Mouse (Mus musculus): ENCODE measurements around the gene Ndufa3. TPM values are rescaled to one million over a fixed set of nuclear protein-coding genes. Genes with fewer than 3 reads are reported as not detected.
A peak's percentile ranks its signal among the peaks of the same experiment; 100 is the strongest.

The Ndufa3 gene
- polyA plus RNA-seq, 1 experiment from 2014 or later = 526 TPM

DNA sequence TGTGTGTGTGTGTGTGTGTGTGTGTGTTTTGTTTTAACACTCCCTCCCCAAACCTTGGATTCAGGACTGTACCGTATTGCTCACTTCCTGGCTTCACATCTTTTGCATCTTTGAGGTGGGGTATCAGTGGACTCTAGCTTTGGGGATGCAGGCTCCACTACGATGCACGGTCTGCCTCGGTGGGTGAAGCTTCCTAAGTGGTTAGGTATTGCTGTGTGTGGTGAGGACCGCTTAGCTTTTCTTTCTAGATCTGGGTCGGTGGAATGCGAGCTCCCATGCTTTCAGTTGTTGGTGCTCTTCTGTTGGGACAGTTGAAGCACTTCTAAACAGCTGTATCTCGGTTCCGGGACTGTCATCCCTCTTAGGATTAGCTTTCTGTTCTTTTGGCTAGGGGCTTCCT, 29.0 kb downstream of the Ndufa3 start:
- peak overlapping the region; percentile 96 for H3K9ac ChIP-seq (ENCODE audit: low read depth, low read length)
- WGBS = 23% methylated on average over 9 of the region's 9 CpGs
- no peak overlapping the region for H3K27ac ChIP-seq (ENCODE audit: low read depth, low read length)
- peaks cover 13% of the 10 kb centered on the region for H3K36me3 ChIP-seq (ENCODE audit: control insufficient read depth, insufficient read depth, low read length)
- H3K27me3 ChIP-seq (replicated peaks; ENCODE audit: control insufficient read depth, insufficient read depth, low read length) = no peaks in the 10 kb centered on the region
- peak overlapping the region; percentile 92 for H3K4me3 ChIP-seq (ENCODE audit: low read length)
- no peaks in the 10 kb centered on the region for H3K9me3 ChIP-seq (ENCODE audit: control insufficient read depth, low read length)
- no peak for ATAC-seq
- peak overlapping the region; percentile 89 for H3K4me2 ChIP-seq (ENCODE audit: low read length)
- peaks cover 33% of the 10 kb centered on the region for H3K4me1 ChIP-seq (ENCODE audit: control insufficient read depth, insufficient read depth, low read depth, low read length)

- 61% methylated on average over 4 of the region's 4 CpGs for WGBS
These were observed 29.5 kb downstream of the Ndufa3 start for GRCm38 (mm10) chr7:3646641-3647040.

GRCm38 (mm10) chr7:3656966-3657365, 39.8 kb downstream of the Ndufa3 start:
- Histone ChIP-seq H3K9ac (ENCODE audit: low read depth, low read length) (no peak overlapping the region), H3K27ac (ENCODE audit: low read depth, low read length) (no peak overlapping the region), H3K27me3 (replicated peaks; ENCODE audit: control insufficient read depth, insufficient read depth, low read length) (no peaks in the 10 kb centered on the region), H3K36me3 (ENCODE audit: control insufficient read depth, insufficient read depth, low read length) (peaks cover 86% of the 10 kb centered on the region), H3K4me2 (ENCODE audit: low read length) (no peak overlapping the region), H3K9me3 (ENCODE audit: control insufficient read depth, low read length) (no peaks in the 10 kb centered on the region), H3K4me1 (ENCODE audit: control insufficient read depth, insufficient read depth, low read depth, low read length) (no peaks in the 10 kb centered on the region), H3K4me3 (ENCODE audit: low read length) (no peak overlapping the region)
- no peak for ATAC-seq
- WGBS = 95% methylated on average over 4 of the region's 4 CpGs

More at GRCm38 (mm10) chr7:3646641-3647040, 29.5 kb downstream of the Ndufa3 start:
- Histone ChIP-seq H3K9me3 (ENCODE audit: control insufficient read depth, low read length) (no peaks in the 10 kb centered on the region), H3K4me3 (ENCODE audit: low read length) (peak overlapping the region; percentile 92), H3K27me3 (replicated peaks; ENCODE audit: control insufficient read depth, insufficient read depth, low read length) (no peaks in the 10 kb centered on the region), H3K4me1 (ENCODE audit: control insufficient read depth, insufficient read depth, low read depth, low read length) (peaks cover 33% of the 10 kb centered on the region), H3K9ac (ENCODE audit: low read depth, low read length) (peak overlapping the region; percentile 96), H3K36me3 (ENCODE audit: control insufficient read depth, insufficient read depth, low read length) (peaks cover 14% of the 10 kb centered on the region), H3K4me2 (ENCODE audit: low read length) (peak overlapping the region; percentile 89), H3K27ac (ENCODE audit: low read depth, low read length) (no peak overlapping the region)
- ATAC-seq = no peak

- 97% methylated on average over 13 of the region's 14 CpGs for WGBS
- Histone ChIP-seq H3K4me1 (ENCODE audit: control insufficient read depth, insufficient read depth, low read depth, low read length) (peaks cover 1% of the 10 kb centered on the region), H3K4me3 (ENCODE audit: low read length) (no peak overlapping the region), H3K27ac (ENCODE audit: low read depth, low read length) (no peak overlapping the region), H3K9ac (ENCODE audit: low read depth, low read length) (no peak overlapping the region), H3K9me3 (ENCODE audit: control insufficient read depth, low read length) (no peaks in the 10 kb centered on the region), H3K4me2 (ENCODE audit: low read length) (no peak overlapping the region), H3K36me3 (ENCODE audit: control insufficient read depth, insufficient read depth, low read length) (peaks cover 74% of the 10 kb centered on the region), H3K27me3 (replicated peaks; ENCODE audit: control insufficient read depth, insufficient read depth, low read length) (no peaks in the 10 kb centered on the region)
- ATAC-seq = no peak
These were observed 41.4 kb downstream of the Ndufa3 start for GRCm38 (mm10) chr7:3658578-3658977.

- Histone ChIP-seq H3K4me2 (ENCODE audit: low read length) (peak overlapping the region; percentile 74), H3K36me3 (ENCODE audit: control insufficient read depth, insufficient read depth, low read length) (peaks cover 19% of the 10 kb centered on the region), H3K9me3 (ENCODE audit: control insufficient read depth, low read length) (no peaks in the 10 kb centered on the region)
These were observed 47.5 kb downstream of the Ndufa3 start for GRCm38 (mm10) chr7:3664524-3665214.

DNA sequence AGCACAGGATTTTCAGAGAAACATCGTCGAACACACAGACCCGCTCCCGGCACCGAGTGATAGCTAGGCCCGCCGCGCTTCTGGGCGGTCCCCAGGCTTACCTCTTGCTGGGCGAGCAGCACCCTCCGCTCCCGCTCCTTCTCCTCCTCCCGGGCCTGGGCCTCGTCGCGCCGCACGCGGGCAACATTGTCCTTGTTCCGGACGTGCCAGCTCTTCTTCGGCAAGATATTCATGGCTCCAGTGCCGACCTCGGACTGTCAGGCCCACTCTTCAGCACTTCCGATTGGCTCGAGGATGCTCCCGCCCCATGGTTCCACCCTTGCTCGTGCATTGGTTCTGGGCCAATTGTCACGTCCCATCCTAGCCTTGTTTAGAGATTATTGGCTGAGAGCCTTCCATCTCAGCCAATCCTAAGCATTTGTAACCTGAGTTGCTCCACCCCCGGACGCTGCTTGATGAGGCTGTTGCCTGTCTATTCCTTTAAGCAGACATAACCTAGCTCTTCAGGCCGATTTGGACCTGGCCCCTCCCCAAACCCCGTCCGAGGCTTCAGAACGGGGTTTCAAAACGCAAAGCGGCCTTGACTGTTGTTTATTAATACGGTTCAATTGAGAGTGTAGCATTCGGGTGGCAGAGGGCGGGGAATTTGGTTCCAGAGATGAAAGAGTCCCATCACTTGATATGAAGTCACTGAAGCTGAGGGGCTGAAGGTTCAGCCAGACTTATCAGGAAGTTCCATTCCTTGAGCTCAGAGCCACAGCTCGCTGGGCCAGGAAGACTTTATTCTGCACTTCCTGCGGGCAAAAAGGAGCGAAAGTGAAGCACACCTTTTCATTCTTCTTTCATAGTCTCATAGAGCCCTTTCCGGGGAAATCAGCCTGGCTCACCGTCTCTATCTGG, 48.3 kb downstream of the Ndufa3 start, which contains the start of gene Leng1:
Gene Leng1, minus strand, starts transcription at position 626 of the 900 bp plus-strand sequence.
- WGBS = 5% methylated on average over 42 of the region's 45 CpGs
- H3K9ac ChIP-seq (ENCODE audit: low read depth, low read length) = peak within 1 kb of the TSS; percentile 80
- H3K4me3 ChIP-seq (ENCODE audit: low read length) = peak within 1 kb of the TSS; percentile 76
- peaks cover 16% of the 10 kb centered on the region for H3K4me1 ChIP-seq (ENCODE audit: control insufficient read depth, insufficient read depth, low read depth, low read length)
- peaks cover 13% of the 10 kb centered on the region for H3K36me3 ChIP-seq (ENCODE audit: control insufficient read depth, insufficient read depth, low read length)
- peak within 1 kb of the TSS; percentile 84 for H3K27ac ChIP-seq (ENCODE audit: low read depth, low read length)
- ATAC-seq = peak; percentile 99
- H3K27me3 ChIP-seq (replicated peaks; ENCODE audit: control insufficient read depth, insufficient read depth, low read length) = no peaks in the 10 kb centered on the region
- H3K9me3 ChIP-seq (ENCODE audit: control insufficient read depth, low read length) = no peaks in the 10 kb centered on the region
- peak within 1 kb of the TSS; percentile 74 for H3K4me2 ChIP-seq (ENCODE audit: low read length)

More at GRCm38 (mm10) chr7:3664524-3665214, 47.5 kb downstream of the Ndufa3 start:
- Histone ChIP-seq H3K4me1 (ENCODE audit: control insufficient read depth, insufficient read depth, low read depth, low read length) (peaks cover 16% of the 10 kb centered on the region), H3K4me3 (ENCODE audit: low read length) (peak overlapping the region; percentile 76), H3K9ac (ENCODE audit: low read depth, low read length) (peak overlapping the region; percentile 80), H3K27me3 (replicated peaks; ENCODE audit: control insufficient read depth, insufficient read depth, low read length) (no peaks in the 10 kb centered on the region), H3K27ac (ENCODE audit: low read depth, low read length) (peak overlapping the region; percentile 84)
- ATAC-seq = peak; percentile 18
- 30% methylated on average over 15 of the region's 15 CpGs for WGBS

- no peaks in the 10 kb centered on the region for H3K9me3 ChIP-seq (ENCODE audit: control insufficient read depth, low read length)
These were observed 49.8 kb downstream of the Ndufa3 start for GRCm38 (mm10) chr7:3666921-3667391.

More at GRCm38 (mm10) chr7:3666921-3667391, 49.8 kb downstream of the Ndufa3 start:
- no peak for ATAC-seq
- no peaks in the 10 kb centered on the region for H3K27me3 ChIP-seq (replicated peaks; ENCODE audit: control insufficient read depth, insufficient read depth, low read length)
- H3K9ac ChIP-seq (ENCODE audit: low read depth, low read length) = no peak overlapping the region
- peaks cover 16% of the 10 kb centered on the region for H3K4me1 ChIP-seq (ENCODE audit: control insufficient read depth, insufficient read depth, low read depth, low read length)
- 21% methylated on average over 14 of the region's 14 CpGs for WGBS
- peak overlapping the region; percentile 13; the same call in 1 of the 2 replicates for H3K4me2 ChIP-seq (ENCODE audit: low read length)
- H3K36me3 ChIP-seq (ENCODE audit: control insufficient read depth, insufficient read depth, low read length) = peaks cover 5% of the 10 kb centered on the region; the same call in 1 of the 2 replicates
- H3K4me3 ChIP-seq (ENCODE audit: low read length) = no peak overlapping the region
- H3K27ac ChIP-seq (ENCODE audit: low read depth, low read length) = no peak overlapping the region

Data from hindbrain, embryonic 16.5 days (tissue).